Mouse (Mus musculus): ENCODE measurements around the gene Rcn3. TPM values are rescaled to one million over a fixed set of nuclear protein-coding genes. Genes with fewer than 3 reads are reported as not detected.

Gene Rcn3
- total and polyA plus RNA-seq, 2 experiments from 2014 or later = 39.3 to 42.9 TPM

- H3K4me3 ChIP-seq (ENCODE audit: low read length) = no peak overlapping the region
- no peaks in the 10 kb centered on the region for H3K36me3 ChIP-seq (ENCODE audit: insufficient read depth, low read length)
- H3K27ac ChIP-seq = no peak overlapping the region
- DNase-seq (ENCODE audit: low spot score) = no peak
- WGBS = 73% methylated on average over 3 of the region's 3 CpGs
- TF ChIP-seq CTCF (IDR thresholded peaks at IDR 0.05; ENCODE audit: low read depth) = no peak
- ATAC-seq = no peak
- H3K4me1 ChIP-seq (ENCODE audit: insufficient read depth, low read length) = no peaks in the 10 kb centered on the region
- H3K27me3 ChIP-seq (ENCODE audit: insufficient read depth, low read length) = no peaks in the 10 kb centered on the region
- no peaks in the 10 kb centered on the region for H3K9me3 ChIP-seq (ENCODE audit: low read length)
- H3K9ac ChIP-seq (replicated peaks; ENCODE audit: low read length) = no peak overlapping the region
- H3K4me2 ChIP-seq (ENCODE audit: low read depth, low read length) = peak overlapping the region; percentile 67; the same call in 1 of the 2 replicates
These were observed 43.3 kb upstream of the Rcn3 start for GRCm38 (mm10) chr7:45135370-45135769.

- TF ChIP-seq CTCF (IDR thresholded peaks at IDR 0.05; ENCODE audit: low read depth) = no peak
- no peak for ATAC-seq
- 17% methylated on average over 11 of the region's 12 CpGs for WGBS
These were observed 42.6 kb upstream of the Rcn3 start for GRCm38 (mm10) chr7:45134544-45135026.

GRCm38 (mm10) chr7:45133446-45134159, 41.6 kb upstream of the Rcn3 start:
- Histone ChIP-seq H3K27me3 (ENCODE audit: insufficient read depth, low read length) (no peaks in the 10 kb centered on the region), H3K4me3 (ENCODE audit: low read length) (no peak overlapping the region), H3K36me3 (ENCODE audit: insufficient read depth, low read length) (no peaks in the 10 kb centered on the region), H3K4me1 (ENCODE audit: insufficient read depth, low read length) (no peaks in the 10 kb centered on the region), H3K4me2 (ENCODE audit: low read depth, low read length) (no peak overlapping the region), H3K9me3 (ENCODE audit: low read length) (no peaks in the 10 kb centered on the region), H3K9ac (replicated peaks; ENCODE audit: low read length) (no peak overlapping the region), H3K27ac (no peak overlapping the region)
- peak; percentile 16; the same call in 1 of the 2 replicates for TF ChIP-seq CTCF (IDR thresholded peaks at IDR 0.05; ENCODE audit: low read depth)
- DNase-seq (ENCODE audit: low spot score) = no peak
- 69% methylated on average over 8 of the region's 8 CpGs for whole genome bisulfite sequencing
- ATAC-seq = no peak

More at GRCm38 (mm10) chr7:45134544-45135026, 42.6 kb upstream of the Rcn3 start:
- no peaks in the 10 kb centered on the region for H3K4me1 ChIP-seq (ENCODE audit: insufficient read depth, low read length)
- H3K27ac ChIP-seq = no peak overlapping the region
- no peak for DNase-seq (ENCODE audit: low spot score)
- no peaks in the 10 kb centered on the region for H3K27me3 ChIP-seq (ENCODE audit: insufficient read depth, low read length)
- no peak overlapping the region for H3K9ac ChIP-seq (replicated peaks; ENCODE audit: low read length)
- H3K4me3 ChIP-seq (ENCODE audit: low read length) = no peak overlapping the region
- no peak overlapping the region for H3K4me2 ChIP-seq (ENCODE audit: low read depth, low read length)
- H3K36me3 ChIP-seq (ENCODE audit: insufficient read depth, low read length) = no peaks in the 10 kb centered on the region
- no peaks in the 10 kb centered on the region for H3K9me3 ChIP-seq (ENCODE audit: low read length)

DNA sequence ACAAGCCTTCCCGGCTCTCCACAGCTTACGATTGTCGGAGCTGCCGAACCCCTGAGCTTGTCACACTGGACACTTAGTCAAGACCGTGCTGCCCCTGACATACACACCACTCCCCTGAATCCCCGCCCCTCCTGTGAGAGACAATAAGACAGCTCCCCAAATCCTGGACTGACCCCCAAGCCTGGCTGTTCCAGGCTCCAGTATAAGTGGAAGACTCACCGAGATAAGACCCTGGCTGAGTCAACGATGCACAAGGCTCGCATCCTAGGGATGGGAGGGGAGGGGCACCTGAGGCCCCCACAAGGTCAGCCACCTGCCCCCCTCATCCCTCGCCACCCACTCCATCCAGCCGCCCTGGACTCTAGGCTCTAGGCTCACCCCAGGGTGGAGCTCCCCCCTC, 39.8 kb upstream of the Rcn3 start:
- ATAC-seq (no peak), DNase-seq (ENCODE audit: low spot score) (no peak)
- Histone ChIP-seq H3K4me2 (ENCODE audit: low read depth, low read length) (no peak overlapping the region), H3K9me3 (ENCODE audit: low read length) (no peaks in the 10 kb centered on the region), H3K4me1 (ENCODE audit: insufficient read depth, low read length) (0 out of 2 replicates have a peak, but pooled peaks cover 7% of the 10 kb centered on the region), H3K36me3 (ENCODE audit: insufficient read depth, low read length) (peaks cover 5% of the 10 kb centered on the region; the same call in 1 of the 2 replicates), H3K9ac (replicated peaks; ENCODE audit: low read length) (no peak overlapping the region), H3K4me3 (ENCODE audit: low read length) (no peak overlapping the region), H3K27me3 (ENCODE audit: insufficient read depth, low read length) (no peaks in the 10 kb centered on the region), H3K27ac (no peak overlapping the region)
- TF ChIP-seq CTCF (IDR thresholded peaks at IDR 0.05; ENCODE audit: low read depth) = no peak
- 79% methylated on average over 11 of the region's 11 CpGs for WGBS

DNA sequence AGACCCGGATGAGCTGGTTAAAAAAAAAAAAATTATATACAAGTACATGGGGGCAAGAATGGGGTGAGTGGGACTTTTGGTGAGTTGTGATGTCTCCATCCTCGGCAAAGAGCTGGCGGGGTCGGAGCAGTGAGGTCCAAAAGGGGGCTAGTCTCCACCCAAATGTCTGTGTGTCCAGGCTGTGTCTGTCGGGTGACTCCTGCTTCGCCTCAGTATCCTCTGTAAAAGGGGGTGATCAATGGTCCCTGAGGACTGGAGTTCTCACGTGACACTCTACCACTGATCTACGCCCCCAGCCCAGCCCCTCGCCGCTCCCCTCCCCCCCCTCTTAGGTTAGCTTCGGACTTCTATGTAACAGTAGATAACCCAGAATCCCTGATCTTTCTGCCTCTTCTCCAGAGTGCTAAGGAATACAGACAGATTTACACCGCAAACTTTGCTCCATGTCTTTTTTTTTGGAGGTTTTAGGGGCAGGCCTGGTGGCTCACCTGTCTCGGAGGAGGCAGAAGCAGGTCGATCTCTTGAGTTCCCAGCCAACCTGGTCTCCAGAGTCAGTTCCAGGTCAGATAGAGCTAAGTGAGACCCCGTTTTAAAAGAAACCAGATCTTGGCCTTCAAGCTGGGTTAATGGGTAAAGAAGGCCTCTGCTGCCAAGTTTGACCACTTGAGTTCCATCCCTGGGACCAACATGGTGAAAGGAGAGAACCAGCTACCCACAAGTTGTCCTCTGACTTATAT, 37.9 kb upstream of the Rcn3 start:
- Histone ChIP-seq H3K4me3 (ENCODE audit: low read length) (peak overlapping the region; percentile 95), H3K9me3 (ENCODE audit: low read length) (no peaks in the 10 kb centered on the region), H3K36me3 (ENCODE audit: insufficient read depth, low read length) (peaks cover 23% of the 10 kb centered on the region), H3K27me3 (ENCODE audit: insufficient read depth, low read length) (no peaks in the 10 kb centered on the region), H3K4me1 (ENCODE audit: insufficient read depth, low read length) (0 out of 2 replicates have a peak, but pooled peaks cover 8% of the 10 kb centered on the region), H3K27ac (peak overlapping the region; percentile 92), H3K4me2 (ENCODE audit: low read depth, low read length) (peak overlapping the region; percentile 60), H3K9ac (replicated peaks; ENCODE audit: low read length) (peak overlapping the region; percentile 58)
- DNase-seq (ENCODE audit: low spot score) (no peak), ATAC-seq (no peak)
- WGBS = 57% methylated on average over 15 of the region's 15 CpGs
- no peak for TF ChIP-seq CTCF (IDR thresholded peaks at IDR 0.05; ENCODE audit: low read depth)

DNA sequence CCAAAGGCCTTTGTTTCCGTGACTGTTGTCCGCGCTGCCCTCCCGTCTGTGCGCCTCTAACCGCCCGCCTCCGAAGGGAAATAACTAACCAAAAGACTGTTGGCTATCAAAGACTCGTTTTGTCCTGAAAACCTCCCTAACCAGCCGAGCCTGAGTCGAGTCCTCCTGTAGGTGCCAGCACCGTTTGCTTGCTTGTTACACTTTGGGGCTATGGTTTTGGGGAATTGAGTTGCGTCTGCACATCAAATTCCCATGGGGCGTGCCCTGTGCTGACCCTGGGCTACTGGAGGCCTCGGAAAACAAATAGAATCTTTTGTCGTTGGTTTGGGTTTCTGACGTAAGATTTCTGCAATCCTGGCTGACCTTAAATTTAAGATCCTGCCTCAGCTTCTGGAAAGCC, 37.3 kb upstream of the Rcn3 start:
- Histone ChIP-seq H3K9me3 (ENCODE audit: low read length) (no peaks in the 10 kb centered on the region), H3K4me2 (ENCODE audit: low read depth, low read length) (peak overlapping the region; percentile 60), H3K27me3 (ENCODE audit: insufficient read depth, low read length) (no peaks in the 10 kb centered on the region), H3K9ac (replicated peaks; ENCODE audit: low read length) (peak overlapping the region; percentile 58), H3K36me3 (ENCODE audit: insufficient read depth, low read length) (peaks cover 23% of the 10 kb centered on the region), H3K4me3 (ENCODE audit: low read length) (peak overlapping the region; percentile 95), H3K4me1 (ENCODE audit: insufficient read depth, low read length) (0 out of 2 replicates have a peak, but pooled peaks cover 8% of the 10 kb centered on the region), H3K27ac (peak overlapping the region; percentile 92)
- DNase-seq (ENCODE audit: low spot score) (peak; percentile 64), ATAC-seq (no peak)
- no peak for TF ChIP-seq CTCF (IDR thresholded peaks at IDR 0.05; ENCODE audit: low read depth)
- WGBS = under 1% methylated on average over 17 of the region's 17 CpGs

Measured in hindbrain, postnatal 0 days (tissue).